Mouse (Mus musculus): ENCODE results near the gene Disp1. TPM values are rescaled to one million over a fixed set of nuclear protein-coding genes. Genes with fewer than 3 reads are reported as not detected.

Gene Disp1
- polyA plus RNA-seq (2015; fragmentation: Nextera tagmentation; extraction: Ambion mirVana), result 7.6 and 10.3 TPM in 2 replicates

DNA sequence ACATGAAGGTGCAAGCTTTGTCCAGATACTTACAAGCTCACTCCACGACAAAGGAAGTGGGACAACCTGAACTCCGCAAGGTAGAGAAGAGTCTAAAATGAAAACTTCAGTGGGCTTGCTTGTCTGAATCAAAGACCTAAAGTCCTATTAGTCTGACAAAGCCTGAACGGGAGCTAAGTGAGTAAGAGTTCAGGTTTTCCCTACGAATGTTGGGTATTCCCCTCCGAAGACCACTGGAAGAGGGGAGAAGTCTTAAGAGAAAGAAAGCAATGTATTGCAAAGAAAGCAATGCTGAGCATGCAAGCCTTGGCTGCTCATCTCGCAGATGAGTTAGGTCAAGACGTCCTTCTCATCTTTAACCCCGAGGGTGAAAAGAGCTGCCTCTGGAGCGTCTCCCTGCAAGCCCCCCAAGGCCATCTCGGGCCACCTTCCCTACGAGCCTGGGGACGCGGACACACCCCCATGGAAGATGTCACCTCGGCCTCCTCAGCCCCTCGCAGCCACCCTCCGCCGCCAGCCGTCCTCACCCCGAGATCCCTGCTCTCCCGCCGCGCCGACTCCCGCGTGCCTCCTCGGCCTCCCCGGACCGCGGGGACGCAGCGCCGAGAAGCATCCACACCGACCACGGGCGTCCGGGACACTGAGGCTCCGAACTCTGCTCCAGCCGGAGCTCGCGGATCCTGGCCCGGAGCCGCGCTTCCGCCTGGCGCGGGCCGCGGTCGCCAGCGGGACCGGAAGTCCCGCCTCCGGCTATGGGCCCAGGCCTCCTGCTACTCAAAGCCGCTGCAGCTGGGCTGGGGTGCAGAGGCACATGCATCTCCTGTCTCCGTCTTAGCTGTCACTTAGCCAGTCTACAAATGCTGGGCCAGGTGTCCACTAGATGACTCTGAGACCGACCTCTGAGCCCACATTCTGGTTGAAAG lies at the start of gene Disp1:
Disp1 (minus strand) TSS at position 727 of the 923 bp plus-strand sequence.
- peak; percentile 90 for ATAC-seq
- Histone ChIP-seq H3K4me1 (ENCODE audit: control insufficient read depth, insufficient read depth, low read length) (peaks cover 14% of the 10 kb centered on the region), H3K36me3 (ENCODE audit: control insufficient read depth, insufficient read depth, low read length) (no peaks in the 10 kb centered on the region), H3K27me3 (ENCODE audit: control insufficient read depth, insufficient read depth, low read depth, low read length) (no peaks in the 10 kb centered on the region), H3K4me2 (ENCODE audit: low read length) (peak within 1 kb of the TSS; percentile 68), H3K4me3 (ENCODE audit: low read depth, low read length) (peak within 1 kb of the TSS; percentile 94), H3K9ac (ENCODE audit: low read depth, low read length) (peak within 1 kb of the TSS; percentile 97), H3K9me3 (replicated peaks; ENCODE audit: control insufficient read depth, low read length, poor library complexity, severe bottlenecking) (no peaks in the 10 kb centered on the region), H3K27ac (ENCODE audit: low read length) (peak within 1 kb of the TSS; percentile 73)
- 3% methylated on average over 56 of the region's 56 CpGs for WGBS

DNA sequence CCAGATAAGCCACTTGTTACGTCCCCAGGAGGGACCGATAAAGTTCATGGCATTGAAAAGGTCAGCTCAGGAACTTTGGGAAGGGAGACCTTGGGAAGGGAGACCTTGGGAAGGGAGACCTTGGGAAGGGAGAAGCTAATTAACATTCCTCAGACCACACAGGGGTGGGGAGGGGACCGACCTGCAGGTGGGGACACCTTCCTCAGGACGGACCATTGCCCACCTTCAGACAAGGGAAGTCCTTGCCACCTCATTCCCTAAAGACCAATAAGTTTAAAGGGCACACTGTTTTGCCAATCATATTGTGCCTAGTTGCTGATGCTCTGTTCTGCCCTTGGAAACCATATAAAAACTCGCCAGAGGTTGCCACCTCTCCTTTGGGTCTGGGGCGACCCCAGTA lies 46.3 kb upstream of the Disp1 start:
- no peak overlapping the region for H3K4me3 ChIP-seq (ENCODE audit: low read depth, low read length)
- H3K27ac ChIP-seq (ENCODE audit: low read length), result no peak overlapping the region
- no peaks in the 10 kb centered on the region for H3K9me3 ChIP-seq (replicated peaks; ENCODE audit: control insufficient read depth, low read length, poor library complexity, severe bottlenecking)
- no peaks in the 10 kb centered on the region for H3K36me3 ChIP-seq (ENCODE audit: control insufficient read depth, insufficient read depth, low read length)
- no peaks in the 10 kb centered on the region for H3K4me1 ChIP-seq (ENCODE audit: control insufficient read depth, insufficient read depth, low read length)
- no peak for ATAC-seq
- no peaks in the 10 kb centered on the region for H3K27me3 ChIP-seq (ENCODE audit: control insufficient read depth, insufficient read depth, low read depth, low read length)
- no peak overlapping the region for H3K9ac ChIP-seq (ENCODE audit: low read depth, low read length)
- 82% methylated on average over 6 of the region's 6 CpGs for WGBS
- H3K4me2 ChIP-seq (ENCODE audit: low read length), result no peak overlapping the region

DNA sequence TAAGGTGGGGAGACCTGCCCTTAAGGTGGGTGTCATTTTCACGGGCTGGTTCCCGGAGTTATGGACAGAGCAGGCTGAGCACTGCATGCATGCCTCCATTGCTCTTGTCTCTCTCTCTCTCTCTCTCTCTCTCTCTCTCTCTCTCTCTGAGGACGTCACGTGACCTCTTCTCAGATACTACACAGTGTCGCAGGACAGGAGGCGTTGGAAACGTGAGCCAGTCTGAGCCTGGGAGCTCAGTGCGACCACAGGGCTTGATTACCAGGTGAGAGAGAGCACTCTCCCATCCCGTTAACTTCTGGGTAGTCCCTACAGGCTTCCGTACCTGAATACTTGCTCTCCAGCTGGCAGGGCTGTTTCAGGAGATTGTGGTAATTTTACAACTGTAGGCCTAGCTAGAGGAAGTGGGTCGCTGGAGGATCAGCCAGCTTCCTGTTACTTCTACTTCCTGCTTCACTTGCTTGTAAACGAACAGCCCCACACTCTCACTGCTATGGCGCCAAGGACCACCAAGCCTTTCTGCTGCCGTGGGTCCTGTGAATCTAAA lies 44.7 kb upstream of the Disp1 start:
- no peaks in the 10 kb centered on the region for H3K4me1 ChIP-seq (ENCODE audit: control insufficient read depth, insufficient read depth, low read length)
- no peak overlapping the region for H3K4me3 ChIP-seq (ENCODE audit: low read depth, low read length)
- no peak overlapping the region for H3K4me2 ChIP-seq (ENCODE audit: low read length)
- H3K27me3 ChIP-seq (ENCODE audit: control insufficient read depth, insufficient read depth, low read depth, low read length), result no peaks in the 10 kb centered on the region
- no peak for ATAC-seq
- H3K27ac ChIP-seq (ENCODE audit: low read length), result no peak overlapping the region
- no peaks in the 10 kb centered on the region for H3K9me3 ChIP-seq (replicated peaks; ENCODE audit: control insufficient read depth, low read length, poor library complexity, severe bottlenecking)
- H3K9ac ChIP-seq (ENCODE audit: low read depth, low read length), result no peak overlapping the region
- no peaks in the 10 kb centered on the region for H3K36me3 ChIP-seq (ENCODE audit: control insufficient read depth, insufficient read depth, low read length)
- 80% methylated on average over 14 of the region's 14 CpGs for WGBS

DNA sequence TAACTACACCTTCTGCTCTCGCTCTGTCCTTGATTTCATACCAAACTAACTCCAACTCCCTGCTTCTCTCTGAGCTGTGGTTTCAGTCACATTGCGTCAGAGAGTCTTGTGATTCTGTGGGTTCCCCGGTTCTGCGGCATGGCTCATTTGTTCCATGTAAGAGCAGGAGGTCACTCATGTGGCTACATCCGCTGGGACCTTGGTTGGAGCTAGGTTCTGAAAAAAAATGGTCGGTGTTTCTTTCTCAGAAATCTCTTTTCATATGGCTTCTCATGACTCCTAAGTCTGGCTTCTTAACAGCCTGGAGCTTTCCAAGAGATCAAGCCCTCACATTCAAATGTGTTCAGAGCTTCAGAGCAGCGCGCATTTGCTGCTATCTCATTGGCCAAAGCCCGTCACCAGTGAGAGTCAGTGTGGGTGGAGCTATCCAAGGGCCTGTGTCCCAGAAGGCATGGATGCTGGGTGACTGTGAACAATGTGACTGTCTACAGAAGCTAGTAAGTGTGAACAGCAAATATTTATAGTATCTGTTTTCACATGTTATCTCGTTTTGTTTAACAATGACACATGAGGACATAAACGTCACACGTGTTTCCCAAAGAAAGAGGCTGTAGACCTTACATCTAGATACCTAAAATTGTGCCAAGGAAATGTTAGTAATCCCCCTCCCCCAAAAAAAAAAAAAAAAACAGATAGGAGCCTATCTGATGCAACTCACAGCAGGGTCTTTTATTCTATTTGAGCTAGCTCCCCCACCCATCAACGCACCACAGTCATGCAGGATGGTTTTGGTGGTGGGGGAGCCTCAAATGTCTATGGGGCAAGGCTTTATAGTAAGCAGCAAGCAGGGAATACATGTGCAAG lies 43.1 kb upstream of the Disp1 start:
- H3K4me1 ChIP-seq (ENCODE audit: control insufficient read depth, insufficient read depth, low read length), result no peaks in the 10 kb centered on the region
- H3K27ac ChIP-seq (ENCODE audit: low read length), result no peak overlapping the region
- 79% methylated on average over 13 of the region's 13 CpGs for WGBS

DNA sequence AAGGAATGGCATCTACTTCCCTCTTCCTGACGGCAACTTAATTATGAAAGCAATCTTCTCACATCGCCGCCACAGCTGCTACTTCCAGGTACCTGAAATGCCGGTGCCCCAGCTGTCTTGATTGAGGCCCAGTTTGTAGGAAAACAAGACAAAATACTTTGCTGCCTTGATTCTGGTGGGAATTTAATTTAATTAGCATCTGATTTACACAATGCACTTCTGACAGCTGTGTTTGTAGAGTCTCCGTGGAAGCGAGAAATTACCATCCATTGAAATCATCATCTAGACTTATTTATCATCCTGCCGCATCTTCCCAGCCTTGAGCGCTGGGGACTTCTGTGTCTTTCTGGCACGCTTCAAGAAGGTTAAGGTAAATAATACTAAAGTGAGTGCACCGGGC lies 31.3 kb upstream of the Disp1 start:
- Histone ChIP-seq H3K9me3 (replicated peaks; ENCODE audit: control insufficient read depth, low read length, poor library complexity, severe bottlenecking) (no peaks in the 10 kb centered on the region), H3K9ac (ENCODE audit: low read depth, low read length) (no peak overlapping the region), H3K27ac (ENCODE audit: low read length) (no peak overlapping the region), H3K4me1 (ENCODE audit: control insufficient read depth, insufficient read depth, low read length) (peaks cover 3% of the 10 kb centered on the region; the same call in 1 of the 2 replicates), H3K4me2 (ENCODE audit: low read length) (no peak overlapping the region), H3K4me3 (ENCODE audit: low read depth, low read length) (no peak overlapping the region), H3K27me3 (ENCODE audit: control insufficient read depth, insufficient read depth, low read depth, low read length) (no peaks in the 10 kb centered on the region), H3K36me3 (ENCODE audit: control insufficient read depth, insufficient read depth, low read length) (no peaks in the 10 kb centered on the region)
- WGBS, result 43% methylated on average over 10 of the region's 10 CpGs
- 0 out of 2 replicates have a peak, but pooled peaks have one; percentile 5 for ATAC-seq

More for the DNA sequence above, 43.1 kb upstream of the Disp1 start:
- Histone ChIP-seq H3K36me3 (ENCODE audit: control insufficient read depth, insufficient read depth, low read length) (no peaks in the 10 kb centered on the region), H3K4me3 (ENCODE audit: low read depth, low read length) (no peak overlapping the region), H3K27me3 (ENCODE audit: control insufficient read depth, insufficient read depth, low read depth, low read length) (no peaks in the 10 kb centered on the region), H3K4me2 (ENCODE audit: low read length) (no peak overlapping the region), H3K9me3 (replicated peaks; ENCODE audit: control insufficient read depth, low read length, poor library complexity, severe bottlenecking) (no peaks in the 10 kb centered on the region), H3K9ac (ENCODE audit: low read depth, low read length) (no peak overlapping the region)
- ATAC-seq, result no peak

DNA sequence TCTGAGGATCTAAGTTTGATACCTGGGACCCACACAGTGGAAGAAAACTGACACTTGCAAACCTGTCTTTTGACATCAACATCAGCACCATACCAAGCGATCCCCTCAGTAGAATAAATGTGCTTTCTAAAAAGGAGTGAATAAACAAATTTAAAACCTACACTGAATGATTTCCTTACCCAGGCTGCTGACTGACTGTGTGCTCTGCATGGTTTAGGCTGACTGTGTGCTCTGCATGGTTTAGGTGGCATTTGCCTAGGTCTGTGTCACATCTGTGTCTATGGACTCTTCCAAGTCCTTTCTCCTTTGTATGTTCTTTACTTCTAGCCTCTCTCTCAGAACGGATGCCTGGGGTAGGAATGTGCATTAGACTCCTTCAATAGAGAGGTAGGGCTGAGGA lies 30.5 kb upstream of the Disp1 start:
- no peak for ATAC-seq
- WGBS, result 79% methylated on average over 2 of the region's 2 CpGs
- H3K27me3 ChIP-seq (ENCODE audit: control insufficient read depth, insufficient read depth, low read depth, low read length), result no peaks in the 10 kb centered on the region

DNA sequence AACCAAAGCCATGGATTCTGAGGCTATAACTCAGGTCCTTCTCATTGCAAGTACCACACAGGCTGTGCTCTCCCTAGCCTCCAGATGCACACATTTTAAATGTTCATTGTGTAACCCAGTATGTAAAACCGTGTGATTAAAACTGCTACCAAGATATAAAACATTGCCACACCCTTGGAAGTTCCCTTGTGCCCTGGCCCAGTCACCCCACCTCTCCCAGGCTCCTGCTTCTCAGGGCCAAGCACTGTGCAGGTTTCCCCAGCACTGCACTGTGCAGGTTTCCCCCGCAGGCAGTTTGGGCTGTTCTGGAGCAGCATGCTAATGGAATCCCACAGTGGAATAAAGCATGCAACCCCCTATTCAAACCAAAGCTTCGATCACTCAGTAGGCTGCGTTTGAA lies 29.3 kb upstream of the Disp1 start:
- H3K4me3 ChIP-seq (ENCODE audit: low read depth, low read length), result no peak overlapping the region
- peaks cover 3% of the 10 kb centered on the region; the same call in 1 of the 2 replicates for H3K4me1 ChIP-seq (ENCODE audit: control insufficient read depth, insufficient read depth, low read length)
- no peaks in the 10 kb centered on the region for H3K27me3 ChIP-seq (ENCODE audit: control insufficient read depth, insufficient read depth, low read depth, low read length)
- H3K27ac ChIP-seq (ENCODE audit: low read length), result no peak overlapping the region
- H3K36me3 ChIP-seq (ENCODE audit: control insufficient read depth, insufficient read depth, low read length), result no peaks in the 10 kb centered on the region
- no peak overlapping the region for H3K9ac ChIP-seq (ENCODE audit: low read depth, low read length)
- 67% methylated on average over 4 of the region's 4 CpGs for WGBS
- no peak for ATAC-seq
- H3K9me3 ChIP-seq (replicated peaks; ENCODE audit: control insufficient read depth, low read length, poor library complexity, severe bottlenecking), result no peaks in the 10 kb centered on the region
- H3K4me2 ChIP-seq (ENCODE audit: low read length), result no peak overlapping the region

More for the DNA sequence above, 30.5 kb upstream of the Disp1 start:
- Histone ChIP-seq H3K27ac (ENCODE audit: low read length) (no peak overlapping the region), H3K4me1 (ENCODE audit: control insufficient read depth, insufficient read depth, low read length) (peaks cover 3% of the 10 kb centered on the region; the same call in 1 of the 2 replicates), H3K9ac (ENCODE audit: low read depth, low read length) (no peak overlapping the region), H3K4me3 (ENCODE audit: low read depth, low read length) (no peak overlapping the region), H3K36me3 (ENCODE audit: control insufficient read depth, insufficient read depth, low read length) (no peaks in the 10 kb centered on the region), H3K9me3 (replicated peaks; ENCODE audit: control insufficient read depth, low read length, poor library complexity, severe bottlenecking) (no peaks in the 10 kb centered on the region), H3K4me2 (ENCODE audit: low read length) (no peak overlapping the region)

DNA sequence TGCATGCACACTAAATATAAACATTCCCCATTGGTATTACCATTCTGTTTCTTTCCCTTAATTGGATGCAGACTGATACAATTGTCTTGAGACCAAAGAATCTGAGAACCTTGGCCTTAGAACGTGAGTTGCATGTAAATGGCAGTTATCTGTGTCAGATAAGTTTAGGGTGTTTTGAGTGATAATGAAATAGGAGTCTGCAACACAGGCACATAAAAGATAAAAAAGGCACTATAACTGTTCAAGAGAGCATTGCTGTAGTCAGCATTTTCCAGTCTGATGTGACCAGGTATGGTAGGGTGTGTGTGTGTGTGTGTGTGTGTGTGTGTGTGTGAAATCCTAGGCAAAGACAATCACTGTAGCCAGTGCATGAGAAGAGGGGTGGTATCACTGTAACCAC lies 26.8 kb upstream of the Disp1 start:
- no peak for ATAC-seq
- WGBS, result 29% methylated on average over 1 of the region's 1 CpGs
- H3K9me3 ChIP-seq (replicated peaks; ENCODE audit: control insufficient read depth, low read length, poor library complexity, severe bottlenecking), result no peaks in the 10 kb centered on the region

More for the DNA sequence above, 26.8 kb upstream of the Disp1 start:
- Histone ChIP-seq H3K4me3 (ENCODE audit: low read depth, low read length) (no peak overlapping the region), H3K4me2 (ENCODE audit: low read length) (no peak overlapping the region), H3K27me3 (ENCODE audit: control insufficient read depth, insufficient read depth, low read depth, low read length) (no peaks in the 10 kb centered on the region), H3K9ac (ENCODE audit: low read depth, low read length) (no peak overlapping the region), H3K36me3 (ENCODE audit: control insufficient read depth, insufficient read depth, low read length) (no peaks in the 10 kb centered on the region), H3K27ac (ENCODE audit: low read length) (no peak overlapping the region), H3K4me1 (ENCODE audit: control insufficient read depth, insufficient read depth, low read length) (peaks cover 3% of the 10 kb centered on the region; the same call in 1 of the 2 replicates)

Measured in midbrain, embryonic 16.5 days (tissue).